Mouse (Mus musculus): ENCODE data around the gene Aip.

Aip gene

GRCm38 (mm10) chr19:4108535-4108934, 17.1 kb downstream of the Aip start:
- no peak for DNase-seq

GRCm38 (mm10) chr19:4106654-4107053, 19.0 kb downstream of the Aip start:
- peak; percentile 24 for DNase-seq

GRCm38 (mm10) chr19:4104675-4105194, 20.9 kb downstream of the Aip start:
- DNase-seq: no peak

GRCm38 (mm10) chr19:4103792-4104191, 21.9 kb downstream of the Aip start:
- no peak for DNase-seq

- DNase-seq: no peak
Observed at GRCm38 (mm10) chr19:4103294-4103693, 22.4 kb downstream of the Aip start.

GRCm38 (mm10) chr19:4102626-4103025, 23.0 kb downstream of the Aip start:
- DNase-seq: no peak

- no peak for DNase-seq
Observed at GRCm38 (mm10) chr19:4102049-4102448, 23.6 kb downstream of the Aip start.

GRCm38 (mm10) chr19:4101466-4101865, 24.2 kb downstream of the Aip start:
- no peak for DNase-seq

- peak; percentile 47 for DNase-seq
Observed at GRCm38 (mm10) chr19:4100718-4101261, 24.9 kb downstream of the Aip start.

- DNase-seq: peak; percentile 85
Observed at GRCm38 (mm10) chr19:4099837-4100717, 25.6 kb downstream of the Aip start, which contains the start of gene Pitpnm1. TSS of gene Pitpnm1 (plus strand) at chr19:4099998.

GRCm38 (mm10) chr19:4099056-4099455, 26.6 kb downstream of the Aip start:
- peak; percentile 94 for DNase-seq

GRCm38 (mm10) chr19:4098426-4098825, 27.2 kb downstream of the Aip start:
- DNase-seq: no peak

- peak; percentile 89 for DNase-seq
Observed at GRCm38 (mm10) chr19:4097441-4097825, 28.2 kb downstream of the Aip start.

- peak; percentile 100 for DNase-seq
Observed at GRCm38 (mm10) chr19:4096642-4097440, 28.8 kb downstream of the Aip start, which contains the start of gene Cdk2ap2. TSS of gene Cdk2ap2 (plus strand) at chr19:4097182.

GRCm38 (mm10) chr19:4095802-4096201, 29.9 kb downstream of the Aip start:
- no peak for DNase-seq

GRCm38 (mm10) chr19:4094774-4095303, 30.8 kb downstream of the Aip start:
- no peak for DNase-seq

GRCm38 (mm10) chr19:4094348-4094747, 31.3 kb downstream of the Aip start:
- no peak for DNase-seq

GRCm38 (mm10) chr19:4093772-4094171, 31.9 kb downstream of the Aip start:
- DNase-seq: no peak

GRCm38 (mm10) chr19:4092750-4093149, 32.9 kb downstream of the Aip start:
- DNase-seq: no peak

GRCm38 (mm10) chr19:4091383-4091782, 34.3 kb downstream of the Aip start:
- DNase-seq: no peak

GRCm38 (mm10) chr19:4090446-4090845, 35.2 kb downstream of the Aip start:
- DNase-seq: no peak

- no peak for DNase-seq
Observed at GRCm38 (mm10) chr19:4089128-4089527, 36.5 kb downstream of the Aip start.

GRCm38 (mm10) chr19:4088146-4088545, 37.5 kb downstream of the Aip start:
- no peak for DNase-seq
